Mouse (Mus musculus) CD8-positive naive resting alpha-beta T cell, adult 2 months (primary cell): ENCODE data around the gene Setd1a.

Source experiments
- DNase-seq, 2 experiments: peaks; one replicate each; pipeline ENCODE4 v3.0.0; 2022; ENCODE audit warnings: low read depth in 2 of 2, low spot score in 2 of 2

Setd1a gene

DNA sequence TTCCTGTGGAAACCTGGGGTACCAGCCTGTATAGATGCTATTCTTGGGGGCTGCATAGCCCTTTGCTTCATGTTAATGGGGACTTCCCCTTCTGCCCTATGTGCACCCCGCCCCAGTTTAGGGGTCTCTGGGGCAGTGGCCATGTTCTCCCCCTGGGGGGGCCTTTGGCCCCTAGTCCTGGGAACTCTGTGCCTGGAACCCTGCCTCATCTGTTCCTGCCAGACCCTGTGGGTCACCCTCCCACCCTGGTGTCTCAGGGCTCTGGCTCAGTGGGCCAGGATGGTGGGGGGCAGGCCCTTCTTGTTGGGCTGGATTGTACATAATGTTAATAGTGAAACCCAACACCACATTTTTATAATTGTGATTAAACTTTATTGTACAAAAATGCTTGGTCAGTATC lies 23.3 kb downstream of the Setd1a start:
- no peak for DNase-seq

DNA sequence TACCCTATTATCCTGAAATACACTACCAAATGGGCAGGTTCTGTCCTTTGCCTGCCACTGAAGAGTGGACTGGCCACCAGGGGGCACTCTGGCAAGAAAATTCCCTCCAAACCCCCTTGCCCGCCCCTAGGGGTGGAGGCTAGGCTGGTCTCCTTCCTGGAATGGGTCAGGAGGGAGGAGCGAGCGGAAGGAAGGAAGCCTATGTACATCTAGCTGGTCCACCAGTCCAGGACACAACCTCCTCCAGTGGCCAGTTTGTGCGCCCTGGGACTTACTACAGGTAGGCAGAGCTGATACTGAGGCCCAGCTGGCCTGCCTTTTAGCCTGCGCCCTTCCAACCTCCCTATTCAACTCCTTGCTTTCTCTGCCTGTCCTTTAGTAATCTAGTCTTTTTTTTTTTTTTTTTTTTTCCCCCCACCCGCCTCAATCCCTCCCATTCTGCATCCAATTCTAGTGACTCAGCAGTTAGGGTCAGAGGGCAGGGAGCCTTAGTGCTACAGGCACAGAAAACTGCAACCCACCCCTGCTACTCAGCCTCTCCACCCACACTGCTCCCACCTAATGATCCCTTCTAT lies 24.1 kb downstream of the Setd1a start, which contains the start of gene Hsd3b7:
Gene Hsd3b7, plus strand, starts transcription at position 170 of the 575 bp plus-strand sequence.
- DNase-seq: peak; percentile 66 to 81

DNA sequence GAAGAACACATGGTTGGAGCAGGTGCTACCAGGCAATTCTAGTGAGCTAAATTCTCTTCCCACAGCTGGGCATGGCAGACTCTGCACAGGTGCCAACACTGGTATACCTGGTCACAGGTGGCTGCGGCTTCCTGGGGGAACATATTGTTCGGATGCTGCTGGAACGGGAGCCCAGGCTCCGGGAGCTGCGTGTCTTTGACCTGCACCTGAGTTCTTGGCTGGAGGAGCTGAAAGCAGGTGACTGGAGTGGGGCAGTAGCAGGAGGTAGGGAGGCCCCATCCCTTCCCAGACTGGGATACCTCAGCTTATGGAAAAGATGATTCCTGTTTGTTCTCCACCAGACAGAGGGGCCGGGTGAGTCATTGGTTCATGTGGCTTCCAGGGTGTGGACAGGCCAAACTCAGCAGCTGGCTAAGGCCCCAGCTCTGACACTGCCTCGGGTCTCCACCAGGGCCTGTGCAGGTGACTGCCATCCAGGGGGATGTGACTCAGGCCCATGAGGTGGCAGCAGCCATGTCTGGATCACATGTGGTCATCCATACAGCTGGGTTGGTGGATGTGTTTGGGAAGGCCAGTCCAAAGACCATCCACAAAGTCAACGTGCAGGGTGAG lies 24.6 kb downstream of the Setd1a start:
- DNase-seq: no peak

DNA sequence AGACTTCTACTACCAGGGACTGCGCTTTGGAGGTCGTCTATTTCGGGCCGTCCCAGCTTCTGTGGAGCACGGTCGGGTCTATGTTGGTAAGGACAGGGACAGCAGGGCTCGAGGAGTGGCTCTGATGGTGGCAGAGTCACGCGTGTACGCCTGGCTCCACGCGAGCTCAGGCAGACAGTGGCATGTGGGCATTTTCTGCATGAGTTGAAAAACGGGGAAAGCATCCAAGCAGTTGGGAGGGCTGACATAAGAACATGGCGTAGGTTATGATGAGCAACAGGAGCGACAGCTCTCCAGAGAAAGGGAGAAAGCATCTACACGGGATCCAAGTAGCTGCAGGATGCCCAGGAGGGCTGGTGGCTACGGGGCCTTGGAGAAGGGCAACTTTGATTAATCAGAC lies 25.8 kb downstream of the Setd1a start:
- DNase-seq: no peak

DNA sequence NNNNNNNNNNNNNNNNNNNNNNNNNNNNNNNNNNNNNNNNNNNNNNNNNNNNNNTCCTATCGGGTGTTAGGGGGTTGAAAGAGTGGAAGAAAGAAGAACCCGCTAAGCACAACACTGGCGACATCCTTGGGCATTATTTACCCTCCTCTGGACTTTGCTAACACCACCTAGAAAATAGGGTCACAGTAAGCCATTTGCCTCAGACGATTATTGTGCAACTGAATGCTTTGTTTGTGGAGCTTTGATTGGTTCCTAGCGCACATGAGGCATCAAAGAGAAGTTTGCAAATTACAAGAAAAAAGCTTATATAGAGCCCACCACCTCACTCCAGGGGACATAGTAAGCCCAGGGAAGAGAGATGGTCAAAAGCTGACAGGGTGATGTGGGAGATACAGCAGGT lies 32.4 kb downstream of the Setd1a start:
- DNase-seq: no peak

DNA sequence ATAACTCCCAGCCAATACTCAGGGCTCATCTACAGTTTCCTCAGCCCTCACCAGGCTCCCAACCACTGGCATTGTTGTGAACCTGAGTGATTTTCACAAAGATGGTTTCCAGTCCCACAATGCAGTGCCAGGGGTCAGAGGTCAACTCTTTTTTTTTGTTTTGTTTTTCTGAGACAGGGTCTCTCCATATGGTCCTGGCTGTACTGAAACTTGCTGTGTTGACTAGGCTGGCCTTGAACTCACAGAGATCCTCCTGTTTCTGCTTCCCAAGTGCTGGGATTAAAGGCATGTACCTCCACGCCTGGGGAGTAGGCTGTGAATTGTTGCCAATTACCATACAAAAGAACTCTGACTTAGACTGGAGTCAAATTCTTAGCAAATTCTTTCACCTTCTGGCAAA lies 33.4 kb downstream of the Setd1a start:
- DNase-seq: no peak

DNA sequence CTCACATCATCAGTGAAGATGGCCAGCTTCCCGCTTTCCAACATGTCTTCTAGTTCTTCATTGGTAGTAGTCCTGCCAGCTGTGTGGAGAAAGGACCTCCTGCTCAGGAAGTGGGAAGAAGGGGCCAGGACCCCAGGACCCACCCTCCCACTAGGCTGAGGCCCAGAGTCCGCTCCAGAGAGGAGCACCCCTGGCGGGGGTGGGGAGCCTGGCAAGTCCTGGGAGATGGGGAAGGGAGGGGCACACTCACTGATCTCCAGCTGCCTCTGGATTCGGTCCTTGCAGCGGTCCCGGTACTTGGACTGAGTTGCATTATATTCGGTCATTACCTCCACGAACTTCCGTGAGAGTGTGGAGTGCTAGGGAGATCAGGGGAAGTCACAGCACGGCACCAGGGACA lies 34.2 kb downstream of the Setd1a start:
- DNase-seq: no peak

DNA sequence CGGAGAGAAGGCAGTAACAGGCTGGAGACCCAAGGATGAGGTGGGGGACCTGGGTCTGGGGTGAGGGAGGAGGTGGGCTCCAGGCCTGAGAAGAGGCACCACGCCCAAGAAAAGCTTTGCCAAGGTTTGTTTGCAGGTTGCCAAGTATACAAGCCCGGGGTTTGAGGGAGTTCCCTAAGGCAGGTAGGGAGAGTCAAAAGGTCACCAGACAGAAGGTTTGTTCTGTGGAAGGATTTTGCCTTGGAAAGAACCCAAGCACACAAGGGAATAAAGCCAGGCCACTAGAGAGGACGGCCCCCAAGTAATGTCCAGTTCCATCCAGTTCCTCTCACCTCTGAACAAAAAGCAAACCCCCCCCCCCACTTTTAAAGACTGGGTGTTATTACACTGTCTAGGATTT lies 34.8 kb downstream of the Setd1a start:
- no peak for DNase-seq

DNA sequence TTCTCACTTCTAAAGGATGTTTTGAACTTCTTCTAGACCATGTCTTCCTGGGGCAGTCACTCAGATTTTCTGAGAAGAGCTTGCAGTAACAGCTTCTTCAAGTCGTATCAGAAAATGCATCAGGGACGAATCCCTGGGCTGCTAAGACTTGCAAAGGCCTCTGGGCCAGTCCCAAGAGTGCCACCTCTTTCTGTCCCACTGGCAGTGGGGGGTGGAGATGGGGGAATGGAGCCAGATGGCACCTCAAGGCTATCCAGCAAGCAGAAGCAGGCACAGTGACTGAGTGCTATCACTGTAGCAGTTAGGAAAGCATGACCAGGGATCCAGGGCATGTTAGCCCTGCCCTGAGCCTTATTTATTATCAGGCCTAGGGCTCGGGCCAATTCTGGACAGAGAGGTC lies 35.8 kb downstream of the Setd1a start:
- no peak for DNase-seq

DNA sequence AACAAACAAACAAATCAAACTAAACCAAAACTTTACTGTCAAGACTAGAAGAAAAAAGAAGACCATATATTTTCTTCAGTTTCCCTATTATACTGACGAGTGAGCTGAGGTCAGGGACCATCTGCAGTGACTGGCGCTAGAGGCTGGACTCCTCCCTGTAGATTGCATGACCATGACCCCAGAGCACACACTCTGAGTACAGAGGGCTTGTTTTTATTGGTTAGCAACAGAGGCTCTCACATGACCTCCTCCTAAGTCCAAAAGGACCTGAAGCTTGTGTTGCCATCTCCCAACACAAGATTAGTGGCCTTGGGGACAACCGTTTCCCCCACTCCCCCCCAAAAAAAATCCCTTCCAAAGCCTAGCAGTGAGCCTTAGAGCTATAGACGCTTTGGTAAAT lies 37.4 kb downstream of the Setd1a start:
- no peak for DNase-seq

DNA sequence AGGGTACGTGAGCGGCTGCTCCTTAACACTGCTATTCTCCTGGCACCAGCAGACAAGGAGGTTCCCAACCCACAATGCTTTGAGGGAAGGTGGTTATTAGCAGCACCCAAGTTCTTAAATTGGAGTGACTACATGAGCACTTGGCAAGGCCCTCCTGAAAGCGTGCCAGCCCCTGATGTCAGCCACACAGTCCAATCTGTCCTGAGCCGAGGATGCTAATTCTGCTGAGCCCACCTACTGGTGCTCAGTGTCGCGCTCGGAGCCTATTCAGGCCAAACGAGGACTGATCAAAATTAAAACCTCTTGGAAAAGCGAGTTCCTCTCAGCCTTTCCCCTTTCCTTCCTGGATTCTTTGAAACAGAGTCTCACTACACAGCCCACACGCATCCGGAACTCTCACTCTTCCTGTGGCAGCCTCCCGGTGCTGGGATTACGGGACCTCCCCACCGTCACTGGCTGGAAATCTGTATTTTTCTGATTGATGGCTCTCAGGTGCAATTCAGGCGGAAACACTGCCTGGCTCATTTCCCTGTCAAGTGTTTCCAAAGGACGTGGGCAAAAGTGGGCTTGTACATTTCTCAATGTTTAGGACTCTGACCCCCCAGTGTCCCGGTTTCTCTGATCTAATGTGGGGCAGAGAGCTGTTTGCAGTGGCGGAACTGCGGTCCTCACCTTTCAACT lies 37.9 kb downstream of the Setd1a start:
- DNase-seq: no peak

DNA sequence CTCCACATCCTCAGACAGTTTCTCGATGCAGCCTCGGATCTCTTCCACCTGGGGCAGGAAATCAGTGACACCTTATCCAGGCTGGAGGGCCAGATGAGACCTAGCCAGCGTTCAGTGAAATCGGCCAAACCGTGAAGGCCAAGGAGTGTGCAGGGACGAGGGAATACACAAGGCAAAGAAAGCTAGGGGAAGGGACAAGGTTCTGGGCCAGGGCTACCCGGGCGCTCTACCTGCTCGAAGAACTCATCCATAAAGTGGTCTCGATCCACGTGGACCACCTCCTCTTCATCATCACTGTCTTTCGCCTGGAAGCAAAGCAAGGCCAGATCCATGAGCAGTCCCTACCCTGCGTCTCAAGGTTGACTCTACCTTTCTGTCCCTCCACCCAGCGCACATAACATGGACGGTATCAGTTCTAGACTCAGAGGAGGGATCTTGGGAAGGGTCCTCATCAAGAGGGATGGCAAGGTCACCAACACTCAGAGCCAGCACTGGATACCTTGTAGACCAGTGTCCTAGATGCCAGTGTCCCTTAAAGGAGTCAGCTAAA lies 38.7 kb downstream of the Setd1a start:
- DNase-seq: no peak

DNA sequence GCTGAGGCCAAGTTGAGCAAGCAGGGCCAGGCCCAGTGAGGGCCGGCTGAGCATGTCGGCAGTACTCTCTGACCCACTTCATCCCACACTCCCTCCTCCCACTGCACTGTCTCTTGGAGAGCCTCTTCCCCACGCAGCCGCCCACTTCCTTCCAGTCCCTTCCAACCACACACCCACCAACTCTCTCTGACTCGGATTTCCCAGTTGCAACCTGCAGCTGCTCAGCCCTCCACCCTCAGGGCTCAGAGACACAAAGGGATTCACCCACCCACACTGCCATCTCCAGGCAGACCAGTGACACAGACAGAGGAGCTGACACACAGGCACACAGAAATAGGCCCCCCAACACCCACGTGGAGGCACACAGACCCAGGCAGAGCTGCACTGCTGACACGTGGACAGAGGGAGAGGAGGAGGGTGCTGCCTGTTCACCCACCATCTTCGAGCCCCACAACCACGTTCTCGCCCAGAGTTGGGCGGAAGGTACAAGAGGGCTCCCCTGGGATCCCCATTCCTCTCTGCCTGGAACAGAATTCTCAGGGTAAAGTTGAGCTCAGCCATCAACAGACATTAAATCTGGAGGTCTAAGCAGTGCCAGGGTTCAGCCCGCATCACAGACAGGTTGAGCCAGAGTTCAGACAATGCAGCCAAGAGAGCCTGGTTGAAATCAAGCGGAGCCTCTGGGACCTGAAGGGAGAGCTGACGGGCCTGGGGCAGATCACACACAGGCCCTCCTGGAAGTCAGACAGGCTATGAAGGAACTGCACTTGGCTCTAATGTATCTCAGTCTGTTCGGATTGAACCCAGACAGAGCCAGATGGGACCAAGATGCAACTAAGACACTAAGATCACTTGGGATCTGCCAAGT lies 39.7 kb downstream of the Setd1a start:
- no peak for DNase-seq

DNA sequence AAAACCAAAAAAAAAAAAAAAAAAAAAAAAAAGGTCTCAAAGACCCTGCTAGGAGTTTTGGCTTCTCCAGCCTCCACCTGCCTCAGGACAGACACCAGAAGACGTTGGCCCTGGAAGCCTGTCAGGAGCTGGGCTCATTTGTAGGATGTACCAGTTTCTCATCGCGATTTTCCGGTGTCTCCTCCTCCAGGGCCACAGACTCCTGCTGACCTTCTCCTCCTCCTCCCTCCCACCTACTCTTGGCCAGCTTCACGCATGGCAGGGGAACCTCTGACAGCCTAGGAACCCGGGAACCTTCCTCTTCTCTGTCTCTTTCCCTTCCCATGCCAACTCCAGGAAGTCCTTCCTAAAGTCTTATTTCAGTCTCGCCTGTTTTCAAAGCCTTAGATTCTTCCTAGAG lies 40.6 kb downstream of the Setd1a start:
- no peak for DNase-seq

DNA sequence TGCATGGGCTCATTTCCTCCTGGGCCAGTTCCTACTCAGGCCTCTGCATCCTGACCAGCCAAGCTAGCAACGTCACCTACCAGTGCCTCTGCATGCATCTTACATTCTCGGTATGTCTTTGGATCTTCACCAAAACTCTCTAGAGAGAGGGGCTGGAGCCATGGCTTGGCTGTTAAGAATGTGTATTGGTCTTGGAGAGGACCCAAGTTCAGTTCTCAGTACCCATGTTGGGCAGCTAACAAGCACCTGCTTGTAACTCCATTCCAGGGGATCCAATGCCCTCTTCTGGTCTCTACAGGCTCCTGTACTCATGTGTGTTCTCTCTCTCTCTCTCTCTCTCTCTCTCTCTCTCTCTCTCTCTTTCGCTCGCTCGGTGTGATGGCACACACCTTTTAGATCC lies 41.3 kb downstream of the Setd1a start:
- DNase-seq: no peak

DNA sequence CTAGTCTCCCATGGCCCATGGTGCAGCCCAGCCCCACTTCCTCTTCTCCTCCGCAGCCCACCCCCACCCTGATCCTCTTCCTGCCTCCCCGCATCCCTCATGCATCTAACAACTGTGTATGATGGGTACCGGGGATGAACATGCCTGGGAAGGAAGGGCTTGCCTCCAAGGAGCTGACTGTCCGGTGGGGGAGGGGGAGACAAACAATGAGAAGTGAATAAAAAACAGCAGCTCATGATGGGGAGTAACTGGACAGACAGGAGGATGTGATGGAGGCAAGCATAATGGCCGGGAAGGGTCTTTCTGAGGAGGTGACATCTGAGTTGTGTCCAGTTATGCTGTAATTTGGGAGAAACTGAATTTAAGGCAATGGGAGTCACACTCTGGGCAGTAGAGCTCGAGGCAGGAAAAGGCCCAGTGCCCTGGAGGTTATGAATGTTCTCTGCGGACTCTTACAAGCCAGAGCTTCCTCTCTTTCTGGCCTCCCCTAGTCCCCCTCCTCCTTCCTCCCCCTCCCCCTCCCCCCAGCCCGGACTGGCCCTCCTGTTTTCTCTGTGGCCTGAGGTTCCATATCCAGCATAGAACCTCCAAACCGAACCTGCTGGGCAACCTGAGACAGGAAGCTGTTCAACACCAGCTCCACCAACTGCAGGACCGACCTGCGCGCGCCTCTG lies 44.5 kb downstream of the Setd1a start:
- no peak for DNase-seq

DNA sequence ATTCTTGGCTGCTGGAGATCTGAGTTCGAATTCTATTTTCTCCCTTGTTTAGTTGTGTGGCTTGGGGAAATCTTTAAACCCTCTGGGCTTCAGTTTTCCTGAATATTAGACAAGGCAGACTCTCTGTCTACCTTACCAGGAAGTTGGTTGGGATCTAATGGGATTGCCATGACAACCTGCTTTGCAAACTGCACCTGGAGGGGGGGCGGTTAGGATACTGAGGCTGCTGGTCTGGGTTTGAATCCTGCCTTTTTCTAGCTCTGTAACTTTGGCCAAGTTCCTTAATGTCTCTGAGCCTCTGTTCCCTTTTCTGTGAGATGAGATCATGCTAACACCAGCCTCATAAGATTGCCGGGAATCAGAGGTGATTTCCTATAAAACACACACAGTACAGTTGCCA lies 46.0 kb downstream of the Setd1a start:
- DNase-seq: no peak

DNA sequence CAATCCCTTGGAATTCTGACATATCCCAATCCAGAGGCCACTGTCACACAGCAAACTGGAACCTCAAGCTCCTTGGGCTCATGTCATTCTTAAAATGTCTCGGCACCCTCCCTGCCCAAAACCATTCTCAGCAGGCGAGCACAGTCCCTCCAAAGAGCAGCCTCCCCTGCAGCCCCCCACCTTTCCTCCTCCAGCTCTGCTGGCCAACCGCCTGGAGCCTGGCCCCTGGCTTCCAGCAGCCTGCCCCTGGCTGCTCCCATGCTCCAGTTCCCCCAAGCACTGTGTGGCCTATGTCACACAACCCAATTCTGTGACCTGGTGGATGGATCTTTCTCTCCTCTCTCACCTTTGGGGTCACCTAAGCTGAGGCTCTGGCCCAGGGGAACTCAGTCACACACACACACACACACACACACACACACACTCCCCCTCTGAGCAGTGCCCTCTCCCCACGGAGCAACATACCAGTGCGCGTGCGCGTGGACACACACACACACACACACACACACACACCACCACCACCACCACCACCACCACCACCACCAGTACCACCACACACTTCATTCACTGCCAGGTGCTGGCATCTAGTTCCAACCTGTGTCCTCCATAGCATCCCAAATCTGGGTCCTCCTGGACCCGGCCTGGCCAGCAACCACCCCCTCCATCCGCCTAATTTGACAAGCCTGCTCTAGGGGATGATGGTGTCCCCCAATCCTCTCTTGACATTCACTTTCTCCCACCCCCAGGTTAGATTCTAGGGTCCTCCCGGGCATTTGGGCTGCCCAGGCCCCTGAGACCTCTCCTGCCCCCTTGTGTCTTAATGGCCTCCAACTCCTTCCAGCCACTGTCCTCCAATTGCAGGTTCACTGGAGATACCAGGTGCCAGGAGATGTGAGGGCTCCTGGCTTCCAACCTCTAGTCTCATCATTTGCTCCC lies 47.0 kb downstream of the Setd1a start:
- DNase-seq: no peak

DNA sequence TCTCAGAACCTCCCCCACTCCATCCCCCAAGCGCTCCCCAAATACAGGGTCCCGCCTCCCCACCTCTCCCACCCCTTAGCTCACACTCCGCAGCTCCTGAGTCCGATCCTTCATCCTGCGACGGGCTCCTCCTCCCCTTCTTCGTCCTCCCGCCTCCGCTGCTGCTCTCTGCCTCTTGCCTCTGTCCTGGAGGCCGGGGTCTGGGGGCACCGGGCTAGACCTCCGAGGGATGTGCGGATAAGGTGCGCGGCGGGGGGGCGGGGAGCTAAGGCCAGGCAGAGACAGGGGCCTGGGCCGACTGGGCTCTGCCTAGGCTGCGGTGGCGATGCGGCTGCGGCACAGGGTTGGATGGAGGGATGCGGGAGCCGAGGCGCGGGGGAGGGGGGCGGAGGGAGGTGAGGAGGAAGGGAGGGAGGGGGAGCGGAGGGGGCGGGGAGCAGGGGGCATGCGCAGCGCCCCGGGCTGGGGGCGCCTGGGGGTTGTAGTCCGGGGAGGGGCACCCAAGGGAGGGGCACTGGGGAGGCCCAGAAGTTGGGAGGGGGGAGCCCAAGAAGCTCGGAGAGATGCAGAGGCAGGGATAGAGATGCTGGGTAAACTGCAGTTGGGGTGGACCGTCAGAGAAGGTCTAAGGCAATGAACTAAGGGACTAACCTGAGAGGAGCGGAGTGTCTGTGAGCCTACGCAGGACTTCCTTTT lies 47.9 kb downstream of the Setd1a start, which contains the start of the genes Stx4a and Stx1b:
Gene Stx4a, plus strand, starts transcription at position 119 of the 696 bp plus-strand sequence.
Gene Stx1b, minus strand, starts transcription at position 374 of the 696 bp plus-strand sequence.
- no peak for DNase-seq
